Mouse (Mus musculus) heart, postnatal 0 days (tissue): ENCODE data around the gene Gm17304.

Experiments
- CTCF ChIP-seq: IDR thresholded peaks from 2 replicates; pipeline ENCODE4 v1.5.1; 2016; ENCODE audit warnings: antibody characterized with exemption, control low read depth, low read depth
- EP300 ChIP-seq: IDR thresholded peaks from 2 replicates; pipeline ENCODE4 v1.6.1; 2016; ENCODE audit warnings: antibody characterized with exemption, low read depth

DNA sequence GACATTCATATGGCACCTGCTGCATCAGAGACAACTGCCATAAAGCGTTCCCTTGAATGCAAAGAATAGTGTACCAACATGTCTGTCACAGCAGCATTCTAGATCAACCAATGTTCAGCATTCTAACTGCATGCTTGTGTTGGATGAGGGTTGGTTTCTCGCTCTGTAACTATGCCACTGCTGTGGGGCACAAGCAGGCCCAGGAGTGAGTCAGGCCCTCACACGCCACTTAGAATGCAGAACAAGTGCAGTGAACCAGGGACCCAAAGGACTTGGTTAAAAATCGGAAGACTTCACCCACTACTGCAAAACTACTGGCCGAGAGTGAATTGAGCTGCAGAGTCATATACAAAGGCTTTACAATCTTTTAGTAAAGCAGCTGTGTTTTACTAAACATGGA, 13.3 kb downstream of the Gm17304 start:
- TF ChIP-seq CTCF, result no peak
- TF ChIP-seq EP300, result no peak
